Mouse (Mus musculus) urinary bladder, postnatal 14 days (tissue): Measurements from ENCODE around the gene Mroh3.

Experiments used
- DNase-seq: peaks from one replicate; pipeline ENCODE4 v3.0.0; 2021; ENCODE audit warnings: low spot score

Mroh3 gene

GRCm38 (mm10) chr1:136212803-136213202 lies at the start of gene Mroh3:
Gene Mroh3, minus strand, starts transcription at chr1:136212828.
- DNase-seq, result no peak

GRCm38 (mm10) chr1:136260635-136261238 lies 48.1 kb upstream of the Mroh3 start, which contains the start of gene Gpr25:
Gene Gpr25, minus strand, starts transcription at chr1:136260873.
- no peak for DNase-seq

GRCm38 (mm10) chr1:136259893-136260634 lies 47.4 kb upstream of the Mroh3 start:
- peak; percentile 39 for DNase-seq

GRCm38 (mm10) chr1:136259543-136259892 lies 46.9 kb upstream of the Mroh3 start:
- DNase-seq, result peak; percentile 6

GRCm38 (mm10) chr1:136258495-136258894 lies 45.9 kb upstream of the Mroh3 start:
- no peak for DNase-seq

- DNase-seq, result no peak
Measured at GRCm38 (mm10) chr1:136255657-136256056, 43.0 kb upstream of the Mroh3 start.

- no peak for DNase-seq
Measured at GRCm38 (mm10) chr1:136255174-136255573, 42.5 kb upstream of the Mroh3 start.

GRCm38 (mm10) chr1:136254503-136255065 lies 42.0 kb upstream of the Mroh3 start:
- DNase-seq, result no peak

- no peak for DNase-seq
Measured at GRCm38 (mm10) chr1:136253472-136253871, 40.8 kb upstream of the Mroh3 start.

GRCm38 (mm10) chr1:136249662-136250061 lies 37.0 kb upstream of the Mroh3 start:
- no peak for DNase-seq

GRCm38 (mm10) chr1:136247393-136247792 lies 34.8 kb upstream of the Mroh3 start:
- DNase-seq, result peak; percentile 71

GRCm38 (mm10) chr1:136244469-136244868 lies 31.8 kb upstream of the Mroh3 start:
- DNase-seq, result no peak

- DNase-seq, result no peak
Measured at GRCm38 (mm10) chr1:136241801-136242200, 29.2 kb upstream of the Mroh3 start.

- DNase-seq, result no peak
Measured at GRCm38 (mm10) chr1:136238495-136238894, 25.9 kb upstream of the Mroh3 start.

- DNase-seq, result no peak
Measured at GRCm38 (mm10) chr1:136234595-136235092, 22.0 kb upstream of the Mroh3 start.

GRCm38 (mm10) chr1:136233892-136234594 lies 21.4 kb upstream of the Mroh3 start, which contains the start of gene Inava:
Gene Inava, minus strand, starts transcription at chr1:136234264.
- peak; percentile 51 for DNase-seq

- DNase-seq, result peak; percentile 13
Measured at GRCm38 (mm10) chr1:136232986-136233790, 20.6 kb upstream of the Mroh3 start.

GRCm38 (mm10) chr1:136232285-136232926 lies 19.8 kb upstream of the Mroh3 start:
- DNase-seq, result peak; percentile 26

GRCm38 (mm10) chr1:136231596-136231995 lies 19.0 kb upstream of the Mroh3 start:
- peak; percentile 63 for DNase-seq

GRCm38 (mm10) chr1:136230201-136230600 lies 17.6 kb upstream of the Mroh3 start:
- DNase-seq, result peak; percentile 84

- no peak for DNase-seq
Measured at GRCm38 (mm10) chr1:136229040-136229373, 16.4 kb upstream of the Mroh3 start.
